In the genomic region with DNA sequence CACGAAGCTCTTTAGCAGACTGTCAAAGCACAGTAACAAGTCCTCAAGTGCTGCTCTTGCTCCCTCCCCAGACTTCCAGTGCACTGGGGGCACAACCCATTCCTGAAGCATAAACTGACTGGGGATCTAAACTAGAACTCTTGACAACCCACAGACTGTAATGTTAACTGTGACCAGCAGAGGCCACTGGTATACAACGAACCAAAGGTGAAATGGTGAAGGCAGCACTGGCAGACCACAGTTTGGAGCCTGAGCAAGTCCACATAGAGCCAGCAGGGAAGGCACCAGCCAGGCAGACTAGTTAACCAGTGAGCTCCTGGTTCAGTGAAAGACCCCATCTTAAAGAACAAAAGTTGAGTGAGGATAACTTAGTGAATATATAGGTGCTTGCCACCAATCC, we compare ENCODE assay signal across 9 mouse cellular contexts. TPM values are rescaled to one million over a fixed set of nuclear protein-coding genes. Genes with fewer than 3 reads are reported as not detected.
A peak's percentile ranks its signal among the peaks of the same experiment; 100 is the strongest.
DNase-seq lines count a peak whose midpoint lies in the region; ATAC-seq lines count a peak whose summit lies in the region.
"Had no signal": no experiment of that assay in that cellular context is flagged by ENCODE, and none has a peak within 500 bp of the region (broad histone marks: within the 10 kb centered on the region; RNA-seq: fewer than 3 reads in every experiment).

No protein-coding gene starts in this region.

- 0 out of 2 replicates have a peak, but pooled peaks have one; percentile 22 for ATAC-seq in heart, embryonic 15.5 days (replicated peaks; ENCODE audit: insufficient number of reproducible peaks, insufficient read depth, low FRiP score, low read depth)
- ATAC-seq in lung, embryonic 16.5 days (ENCODE audit: low read depth): peak; percentile 79

- H3K27ac ChIP-seq in heart, embryonic 15.5 days: no peak overlapping the region
- no peak overlapping the region for H3K27ac ChIP-seq in lung, embryonic 16.5 days (ENCODE audit: low read length)
- H3K27ac ChIP-seq: limb, embryonic 15.5 days had no signal

- peaks cover 2% of the 10 kb centered on the region; the same call in 1 of the 2 replicates for H3K4me1 ChIP-seq in heart, embryonic 15.5 days (replicated peaks)
- peaks cover 9% of the 10 kb centered on the region for H3K4me1 ChIP-seq in lung, embryonic 16.5 days (replicated peaks; ENCODE audit: control insufficient read depth, insufficient read depth, low read length)

- 20% methylated on average over 2 of the region's 2 CpGs for WGBS in heart, embryonic 15.5 days
- WGBS in lung, embryonic 16.5 days: 19% methylated on average over 2 of the region's 2 CpGs

- no peak overlapping the region for H3K9ac ChIP-seq in heart, embryonic 15.5 days
- H3K9ac ChIP-seq in lung, embryonic 16.5 days (ENCODE audit: low read length): no peak overlapping the region
- H3K9ac ChIP-seq: limb, embryonic 15.5 days had no signal

- H3K4me3 ChIP-seq in heart, embryonic 15.5 days: no peak overlapping the region
- no peak overlapping the region for H3K4me3 ChIP-seq in lung, embryonic 16.5 days (ENCODE audit: low read length)
- H3K4me3 ChIP-seq: limb, embryonic 15.5 days had no signal

- no peak overlapping the region for H3K4me2 ChIP-seq in heart, embryonic 15.5 days
- no peak overlapping the region for H3K4me2 ChIP-seq in lung, embryonic 16.5 days (ENCODE audit: low read depth, low read length)
- H3K4me2 ChIP-seq: limb, embryonic 15.5 days had no signal

- H3K27me3 ChIP-seq in heart, embryonic 15.5 days: no peaks in the 10 kb centered on the region
- H3K27me3 ChIP-seq in lung, embryonic 16.5 days (ENCODE audit: control insufficient read depth, insufficient read depth, low read depth, low read length): no peaks in the 10 kb centered on the region
- H3K27me3 ChIP-seq: limb, embryonic 15.5 days had no signal

- H3K9me3 ChIP-seq in heart, embryonic 15.5 days (replicated peaks): no peaks in the 10 kb centered on the region
- H3K9me3 ChIP-seq in lung, embryonic 16.5 days (ENCODE audit: control insufficient read depth, low read length): no peaks in the 10 kb centered on the region
- H3K9me3 ChIP-seq: limb, embryonic 15.5 days had no signal

- H3K36me3 ChIP-seq in heart, embryonic 15.5 days: no peaks in the 10 kb centered on the region
- H3K36me3 ChIP-seq in lung, embryonic 16.5 days (ENCODE audit: control insufficient read depth, insufficient read depth, low read length): no peaks in the 10 kb centered on the region
- H3K36me3 ChIP-seq: limb, embryonic 15.5 days had no signal

- DNase-seq in ES-CJ7 (ENCODE audit: low read depth, low spot score): peak; percentile 77
- DNase-seq in adrenal gland, postnatal 10 days: peak; percentile 80
- peak; percentile 63 for DNase-seq in embryo, embryonic 9.5 days (ENCODE audit: extremely low spot score)
- DNase-seq in layer of hippocampus, adult 11-12 months (ENCODE audit: low spot score): peak; percentile 69
- DNase-seq in right cerebral cortex, adult 18-20 months: peak; percentile 57
- peak; percentile 42 for DNase-seq in urinary bladder, postnatal 25 days (ENCODE audit: low spot score)

RNA-seq across cellular contexts. Expression of a gene that starts 43.6 kb away (rescaled TPM):
- total RNA-seq in adrenal gland, postnatal 10 days (2021): 100 to 1,000 TPM in 1 of 2 experiments, 10 to 100 TPM in 1; 96.7 to 114 TPM
- 111 and 141 TPM in 2 replicates for polyA plus RNA-seq in heart, embryonic 15.5 days (2015; fragmentation: Nextera tagmentation; extraction: Ambion mirVana)
- polyA plus RNA-seq in lung, embryonic 16.5 days (2015; fragmentation: Nextera tagmentation; extraction: Ambion mirVana): 22.8 and 23.5 TPM in 2 replicates
